15 mouse cellular contexts compared by ENCODE assay signal in the genomic region with DNA sequence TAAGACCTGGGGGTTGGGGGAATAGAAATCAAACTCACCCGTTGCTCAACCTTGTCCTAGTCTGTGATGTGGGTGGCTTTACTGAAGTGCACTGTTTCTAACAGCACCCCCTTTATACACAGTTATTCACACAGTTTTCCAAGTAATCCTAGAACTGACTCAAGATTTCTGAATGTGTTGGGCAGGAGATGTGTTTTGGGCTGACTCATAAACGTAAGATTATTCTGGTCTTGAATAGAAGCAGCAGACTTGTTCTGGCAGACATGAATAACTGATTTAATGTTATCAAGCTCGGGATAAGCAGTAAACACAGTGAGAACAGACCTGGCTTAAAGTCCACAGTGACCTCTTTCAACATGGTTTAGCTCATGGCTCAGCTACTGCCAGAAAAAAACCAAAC. TPM values are rescaled to one million over a fixed set of nuclear protein-coding genes. Genes with fewer than 3 reads are reported as not detected.
DNase-seq lines count a peak whose midpoint lies in the region; ATAC-seq lines count a peak whose summit lies in the region.
"Had no signal": no experiment of that assay in that cellular context is flagged by ENCODE, and none has a peak within 500 bp of the region (broad histone marks: within the 10 kb centered on the region; RNA-seq: fewer than 3 reads in every experiment).

No protein-coding gene starts in this region.

- no peak overlapping the region for H3K27ac ChIP-seq in heart, embryonic 11.5 days (ENCODE audit: low read depth, low read length)
- peak overlapping the region; percentile 32; the same call in 1 of the 2 replicates for H3K27ac ChIP-seq in stomach, embryonic 15.5 days
- H3K27ac ChIP-seq: hindbrain, embryonic 15.5 days; limb, embryonic 15.5 days had no signal

- H3K9me3 ChIP-seq in heart, embryonic 11.5 days (replicated peaks; ENCODE audit: control insufficient read depth, low read length) = no peaks in the 10 kb centered on the region
- H3K9me3 ChIP-seq in stomach, embryonic 15.5 days = no peaks in the 10 kb centered on the region
- H3K9me3 ChIP-seq: hindbrain, embryonic 15.5 days; limb, embryonic 15.5 days had no signal

- no peaks in the 10 kb centered on the region for H3K27me3 ChIP-seq in heart, embryonic 11.5 days (ENCODE audit: control insufficient read depth, insufficient read depth, low read length)
- H3K27me3 ChIP-seq in stomach, embryonic 15.5 days (replicated peaks) = no peaks in the 10 kb centered on the region
- H3K27me3 ChIP-seq: hindbrain, embryonic 15.5 days; limb, embryonic 15.5 days had no signal

- H3K4me2 ChIP-seq in heart, embryonic 11.5 days = no peak overlapping the region
- no peak overlapping the region for H3K4me2 ChIP-seq in stomach, embryonic 15.5 days
- H3K4me2 ChIP-seq: hindbrain, embryonic 15.5 days; limb, embryonic 15.5 days had no signal

- 55% methylated on average over 3 of the region's 3 CpGs for WGBS in heart, embryonic 11.5 days (ENCODE audit: insufficient replicate concordance)
- 39% methylated on average over 3 of the region's 3 CpGs for WGBS in stomach, embryonic 15.5 days

- H3K36me3 ChIP-seq in heart, embryonic 11.5 days (ENCODE audit: control insufficient read depth, insufficient read depth, low read length) = no peaks in the 10 kb centered on the region
- H3K36me3 ChIP-seq in stomach, embryonic 15.5 days = no peaks in the 10 kb centered on the region
- H3K36me3 ChIP-seq: hindbrain, embryonic 15.5 days; limb, embryonic 15.5 days had no signal

- no peak overlapping the region for H3K4me3 ChIP-seq in heart, embryonic 11.5 days (ENCODE audit: low read depth, low read length)
- H3K4me3 ChIP-seq in stomach, embryonic 15.5 days (replicated peaks) = no peak overlapping the region
- H3K4me3 ChIP-seq: hindbrain, embryonic 15.5 days; limb, embryonic 15.5 days had no signal

- peak; percentile 58 to 71 for DNase-seq in heart, adult 9 months (ENCODE audit: low spot score in 2 of 2)
- peak; percentile 34 for DNase-seq in lung, postnatal 25 days (ENCODE audit: low spot score)
- no peak for DNase-seq in lung, adult 18-20 months
- peak; percentile 57 for DNase-seq in adipocyte (ENCODE audit: low spot score)
- DNase-seq in MN1 (ENCODE audit: low spot score) = no peak
- DNase-seq in cerebellum, postnatal 25 days = no peak
- DNase-seq: adrenal gland, adult 8-10 months; cerebellum, adult 11-12 months; cerebellum, postnatal 36 days; kidney, adult 11 months had no signal

- no peaks in the 10 kb centered on the region for H3K4me1 ChIP-seq in heart, embryonic 11.5 days (ENCODE audit: control insufficient read depth, insufficient read depth, low read length)
- H3K4me1 ChIP-seq in stomach, embryonic 15.5 days = no peaks in the 10 kb centered on the region
- H3K4me1 ChIP-seq: hindbrain, embryonic 15.5 days had no signal

- H3K9ac ChIP-seq in heart, embryonic 11.5 days (ENCODE audit: low read depth, low read length) = no peak overlapping the region
- no peak overlapping the region for H3K9ac ChIP-seq in stomach, embryonic 15.5 days
- H3K9ac ChIP-seq: hindbrain, embryonic 15.5 days; limb, embryonic 15.5 days had no signal

- ATAC-seq in heart, embryonic 11.5 days (replicated peaks; ENCODE audit: insufficient number of reproducible peaks, low FRiP score, low TSS enrichment) = no peak
- ATAC-seq in stomach, embryonic 15.5 days (ENCODE audit: insufficient read depth, low FRiP score, low read depth) = peak; percentile 27; the same call in 1 of the 2 replicates
- ATAC-seq: midbrain, embryonic 16.5 days had no signal

RNA-seq across cellular contexts. Expression of a gene that starts 44.1 kb away (rescaled TPM):
- polyA plus RNA-seq in heart, embryonic 11.5 days (2014; fragmentation: Nextera tagmentation; extraction: Ambion mirVana) = 28.1 and 33.6 TPM in 2 replicates
- polyA plus RNA-seq in stomach, embryonic 15.5 days (2015; fragmentation: Nextera tagmentation; extraction: Ambion mirVana) = 9.3 and 10.8 TPM in 2 replicates

Comparison
In these comparisons a context has a peak if more than half of its experiments do, and no peak if none do; other contexts are left out.
1. DNase-seq: peak in heart, adult 9 months (2 of 2), lung, postnatal 25 days (single experiment) and adipocyte (single experiment); none in lung, adult 18-20 months (0 of 2), MN1 (single experiment) and cerebellum, postnatal 25 days (0 of 2).